Mouse (Mus musculus) Patski (cell line): ENCODE measurements at regions not wholly inside any gene's neighbourhood (a gene's known extent, or its start where the extent isn't known, plus 50 kb on each side); places are given as distances from the start of the nearest gene placed in this dataset.
A peak's percentile ranks its signal among the peaks of the same experiment; 100 is the strongest.

ENCODE experiments used
- ATAC-seq: fragments of 100-300 bp; one replicate; pipeline ENCODE4 v1.8.0; 2021
- CTCF ChIA-PET: fragments of 350-600 bp; sonication (Branson Sonifier 250); formaldehyde crosslinking; loops from one replicate; lab custom pipeline; 2022; ENCODE audit warnings: inconsistent platforms; lab: Charles Lee
- POLR2A ChIA-PET: fragments of 350-600 bp; sonication (Branson Sonifier 250); formaldehyde crosslinking; loops from one replicate; lab custom pipeline; 2022; ENCODE audit warnings: antibody characterized with exemption, inconsistent platforms; lab: Charles Lee
- DNase-seq: peaks from one replicate; pipeline ENCODE4 v3.0.0-alpha.2; 2011; ENCODE audit warnings: low read depth, low spot score
- H3K27me3 ChIP-seq: fragments of 371-371 bp; one replicate; pipeline ENCODE4 v1.5.1; 2021
- CTCF ChIP-seq: fragments of 100-300 bp; IDR thresholded peaks from one replicate; pipeline ENCODE4 v1.5.1; 2021
- in situ Hi-C: fragments of 300-500 bp; cut with MboI; formaldehyde crosslinking; loops from 3 replicates; pipeline ENCODE4 v1.11.1; 2018; ENCODE audit warnings: low pct_unique_long_range_greater_than_20kb, mixed read lengths

DNA sequence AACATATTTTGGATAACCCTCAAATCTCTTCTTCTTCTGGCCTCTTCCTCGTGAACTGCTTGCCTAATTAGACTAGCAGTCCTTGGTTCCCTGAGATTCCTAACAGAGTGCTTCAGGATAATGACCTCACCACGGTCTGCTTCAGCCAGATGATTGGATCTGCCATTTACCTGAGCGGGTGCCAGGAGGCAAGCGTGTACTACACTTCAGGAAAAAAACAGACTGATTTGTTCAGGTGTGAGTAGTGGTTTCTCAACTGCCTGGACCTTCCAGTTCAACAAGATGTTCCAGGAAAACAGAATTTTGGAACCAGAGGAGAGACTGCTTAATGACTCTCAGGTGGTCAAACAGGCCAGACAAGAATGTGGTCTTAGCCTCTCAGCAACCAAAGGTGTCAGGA lies 215.4 kb downstream of the Pax3 start:
- no peak for DNase-seq
- ATAC-seq: no peak
- in situ Hi-C loops: loop anchor here (5.0 kb wide), 3 partner anchors 231 to 471 kb away; no protein-coding TSS in a partner anchor
- peaks cover 26% of the 10 kb centered on the region for H3K27me3 ChIP-seq
- CTCF ChIA-PET: no interaction called here
- POLR2A ChIA-PET: no interaction called here
- TF ChIP-seq CTCF: no peak

- peak; percentile 17 for DNase-seq
- ChIA-PET CTCF (interaction anchor here (1.2 to 2.0 kb wide), 4 partner anchors 18 to 500 kb away, joined by 3 to 7 read pairs (median 4); no protein-coding TSS in a partner anchor), POLR2A (no interaction called here)
- H3K27me3 ChIP-seq: peaks cover 26% of the 10 kb centered on the region
- in situ Hi-C loops: no loop called here
- ATAC-seq: peak; percentile 76
- TF ChIP-seq CTCF: peak; percentile 94
Observed at GRCm38 (mm10) chr1:77978696-77979095, 218.2 kb downstream of the Pax3 start.

DNA sequence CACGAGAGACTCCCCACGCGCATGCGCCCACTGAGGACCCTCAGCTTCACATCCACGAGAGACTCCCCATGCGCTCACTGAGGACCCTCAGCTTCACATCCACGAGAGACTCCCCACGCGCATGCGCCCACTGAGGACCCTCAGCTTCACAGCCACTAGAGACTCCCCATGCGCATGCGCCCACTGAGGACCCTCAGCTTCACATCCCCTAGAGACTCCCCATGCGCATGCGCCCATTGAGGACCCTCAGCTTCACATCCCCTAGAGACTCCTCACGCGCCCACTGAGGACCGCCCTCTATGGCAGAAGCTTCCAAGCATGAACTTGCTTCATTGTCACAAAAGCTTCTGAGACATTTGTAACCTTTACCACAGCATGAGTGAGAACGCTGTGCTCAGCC lies 221.0 kb downstream of the Pax3 start:
- ATAC-seq: no peak
- ChIA-PET POLR2A (no interaction called here), CTCF (no interaction called here)
- no peak for TF ChIP-seq CTCF
- DNase-seq: no peak
- in situ Hi-C loops: no loop called here
- peaks cover 22% of the 10 kb centered on the region for H3K27me3 ChIP-seq

DNA sequence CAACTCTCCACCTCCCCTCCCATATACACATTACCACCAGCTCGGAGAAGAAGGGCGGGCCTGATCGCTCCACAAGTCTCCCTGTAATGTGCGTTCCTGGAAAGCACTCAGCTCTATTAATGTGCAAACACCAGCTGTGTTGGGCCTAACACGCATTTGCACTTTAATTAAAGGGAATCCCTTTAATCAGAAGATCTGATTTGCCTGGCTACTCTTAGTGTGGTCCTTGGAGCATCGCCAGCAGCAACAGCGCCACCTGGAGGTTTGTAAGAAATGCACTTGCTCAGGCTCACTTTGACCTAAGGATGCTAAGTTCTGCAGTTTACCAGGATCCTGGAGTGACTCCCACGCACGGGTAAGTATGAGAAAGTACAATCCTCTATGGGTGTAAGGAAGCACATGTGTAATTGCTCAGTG lies 224.6 kb downstream of the Pax3 start:
- in situ Hi-C loops: no loop called here
- CTCF ChIA-PET: no interaction called here
- TF ChIP-seq CTCF: peak; percentile 78
- peaks cover 21% of the 10 kb centered on the region for H3K27me3 ChIP-seq
- ATAC-seq (no peak), DNase-seq (no peak)
- POLR2A ChIA-PET: no interaction called here

GRCm38 (mm10) chr1:77964656-77965335 lies 232.1 kb downstream of the Pax3 start:
- ChIA-PET POLR2A (no interaction called here), CTCF (interaction anchor here (0.9 kb wide), 1 partner anchor 21 kb away, joined by 3 read pairs; no protein-coding TSS in a partner anchor)
- H3K27me3 ChIP-seq: peaks cover 10% of the 10 kb centered on the region
- ATAC-seq (no peak), DNase-seq (no peak)
- no peak for TF ChIP-seq CTCF
- in situ Hi-C loops: no loop called here

GRCm38 (mm10) chr1:77959309-77959708 lies 237.6 kb downstream of the Pax3 start:
- no peak for DNase-seq
- ChIA-PET CTCF (no interaction called here), POLR2A (interaction anchor here (0.7 kb wide), 1 partner anchor 488 kb away, joined by 3 read pairs; no protein-coding TSS in a partner anchor)
- TF ChIP-seq CTCF: no peak
- in situ Hi-C loops: no loop called here
- ATAC-seq: no peak
- peaks cover 12% of the 10 kb centered on the region for H3K27me3 ChIP-seq

GRCm38 (mm10) chr1:77957156-77957767 lies 239.7 kb downstream of the Pax3 start:
- DNase-seq: no peak
- ChIA-PET CTCF (interaction anchor here (1.2 kb wide), 1 partner anchor 10 kb away, joined by 3 read pairs; no protein-coding TSS in a partner anchor), POLR2A (no interaction called here)
- ATAC-seq: no peak
- peaks cover 20% of the 10 kb centered on the region for H3K27me3 ChIP-seq
- no peak for TF ChIP-seq CTCF
- in situ Hi-C loops: no loop called here

DNA sequence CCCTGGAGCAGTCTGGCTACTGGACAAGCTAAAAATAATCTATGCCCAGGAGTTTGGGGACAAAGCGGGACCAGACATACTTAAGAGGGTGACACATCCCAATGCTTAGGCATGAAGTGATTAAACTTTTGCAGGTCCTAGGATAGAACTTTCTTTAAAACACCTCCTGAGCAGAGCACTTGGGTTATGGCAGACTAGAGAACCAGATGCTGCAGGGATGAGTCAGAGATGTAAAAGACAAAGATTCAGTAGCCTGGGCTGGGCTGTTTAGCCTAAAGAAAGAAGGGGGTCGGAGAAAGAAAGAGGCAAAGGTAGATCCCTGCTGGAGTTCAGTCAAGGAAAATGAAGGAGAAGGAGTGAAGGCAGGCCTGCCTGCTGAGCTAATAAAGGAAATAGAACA lies 249.0 kb downstream of the Pax3 start:
- TF ChIP-seq CTCF: no peak
- CTCF ChIA-PET: interaction anchor here (0.6 to 0.7 kb wide), 2 partner anchors 9 to 13 kb away, joined by 3 to 4 read pairs; no protein-coding TSS in a partner anchor
- ATAC-seq: no peak
- in situ Hi-C loops: no loop called here
- POLR2A ChIA-PET: interaction anchor here (0.6 kb wide), 1 partner anchor 499 kb away, joined by 4 read pairs; no protein-coding TSS in a partner anchor
- H3K27me3 ChIP-seq: peaks cover 34% of the 10 kb centered on the region
- DNase-seq: no peak

- in situ Hi-C loops: no loop called here
- ATAC-seq (no peak), DNase-seq (no peak)
- POLR2A ChIA-PET: no interaction called here
- CTCF ChIA-PET: interaction anchor here (1.2 to 1.5 kb wide), 4 partner anchors 8 to 511 kb away, joined by 3 to 5 read pairs (median 3); no protein-coding TSS in a partner anchor
- no peak for TF ChIP-seq CTCF
- peaks cover 18% of the 10 kb centered on the region for H3K27me3 ChIP-seq
Observed at GRCm38 (mm10) chr1:77944327-77944645, 252.6 kb downstream of the Pax3 start.

GRCm38 (mm10) chr1:77943633-77944326 lies 253.2 kb downstream of the Pax3 start:
- ATAC-seq (no peak), DNase-seq (no peak)
- no peak for TF ChIP-seq CTCF
- H3K27me3 ChIP-seq: peaks cover 13% of the 10 kb centered on the region
- ChIA-PET POLR2A (no interaction called here), CTCF (interaction anchor here (1.2 to 1.5 kb wide), 4 partner anchors 9 to 511 kb away, joined by 3 to 5 read pairs (median 3); no protein-coding TSS in a partner anchor)
- in situ Hi-C loops: no loop called here

DNA sequence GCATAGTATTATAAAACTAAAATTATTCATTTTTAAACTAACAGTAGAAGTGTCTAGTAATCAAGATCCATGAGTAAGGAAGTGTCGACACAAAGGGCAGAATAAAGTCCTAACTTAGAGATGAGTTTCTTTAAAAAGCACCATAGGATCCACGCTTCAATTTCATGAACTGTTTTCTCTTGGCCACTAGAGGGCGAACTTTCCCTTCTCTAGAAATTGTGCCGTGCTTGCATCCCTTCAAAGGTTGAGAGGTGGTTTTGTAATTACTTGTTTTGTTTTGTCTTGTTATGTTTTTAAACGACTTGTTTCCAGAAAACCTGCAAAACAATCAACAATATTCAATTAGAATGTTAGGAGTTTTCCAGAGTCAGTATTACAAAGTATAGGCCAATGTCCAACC lies 253.8 kb downstream of the Pax3 start:
- TF ChIP-seq CTCF: peak; percentile 77
- ChIA-PET POLR2A (no interaction called here), CTCF (no interaction called here)
- peaks cover 12% of the 10 kb centered on the region for H3K27me3 ChIP-seq
- ATAC-seq (no peak), DNase-seq (peak; percentile 4)
- in situ Hi-C loops: no loop called here
